Mouse (Mus musculus) midbrain, embryonic 10.5 days (tissue): ENCODE measurements around the gene Tcfl5. TPM values are rescaled to one million over a fixed set of nuclear protein-coding genes. Genes with fewer than 3 reads are reported as not detected.

Experiments
- DNase-seq: peaks from one replicate; pipeline ENCODE4 v3.0.0-alpha.2; 2017; ENCODE audit warnings: low spot score
- H3K27ac ChIP-seq: fragments of 300-500 bp; sonication (generic); replicated peaks from 2 replicates; pipeline ENCODE4 v1.5.1; 2016; ENCODE audit warnings: mild to moderate bottlenecking
- H3K27me3 ChIP-seq: fragments of 300-500 bp; sonication (generic); 2 replicates; pipeline ENCODE4 v1.6.1; 2016; ENCODE audit warnings: low read depth, mild to moderate bottlenecking; ENCODE audit not compliant: poor library complexity, severe bottlenecking
- H3K36me3 ChIP-seq: fragments of 300-500 bp; sonication (generic); 2 replicates; pipeline ENCODE4 v1.6.1; 2016; ENCODE audit warnings: mild to moderate bottlenecking, moderate library complexity
- H3K4me1 ChIP-seq: fragments of 300-500 bp; sonication (generic); 2 replicates; pipeline ENCODE4 v1.6.1; 2016
- H3K4me3 ChIP-seq: fragments of 300-500 bp; sonication (generic); 2 replicates; pipeline ENCODE4 v1.5.1; 2016; ENCODE audit warnings: mild to moderate bottlenecking, moderate library complexity
- H3K9me3 ChIP-seq: fragments of 300-500 bp; sonication (generic); replicated peaks from 2 replicates; pipeline ENCODE4 v1.6.1; 2016; ENCODE audit warnings: mild to moderate bottlenecking
- WGBS: fragments of 180-500 bp; shearing (Covaris S2); methylation state at CpG from one replicate; pipeline ENCODE4 v1.1.7; 2016; 5-methylcytosine and 5-hydroxymethylcytosine counted together
- polyA plus RNA-seq: library from polyadenylated mRNA; unstranded; fragments of >200 nt; fragmentation: Nextera tagmentation; extraction: Ambion mirVana; gene quantifications from 2 replicates; pipeline ENCODE4 v1.2.1, GENCODE M21; 2016

Tcfl5 gene
- 0.22 and 0.26 TPM in 2 replicates for polyA plus RNA-seq

GRCm38 (mm10) chr2:180642555-180643260 is at the start of gene Tcfl5:
Gene Tcfl5 (minus strand): TSS chr2:180642708.
- Histone ChIP-seq H3K27ac (no peak within 1 kb of the TSS; the same call in 1 of the 2 replicates), H3K4me1 (0 out of 2 replicates have a peak, but pooled peaks cover 8% of the 10 kb centered on the region), H3K4me3 (peak within 1 kb of the TSS; percentile 47), H3K9me3 (peaks cover 18% of the 10 kb centered on the region), H3K36me3 (no peaks in the 10 kb centered on the region), H3K27me3 (peaks cover 53% of the 10 kb centered on the region)
- no peak for DNase-seq
- 13% methylated on average over 26 of the region's 56 CpGs for WGBS

GRCm38 (mm10) chr2:180689841-180690240 is 47.3 kb upstream of the Tcfl5 start:
- Histone ChIP-seq H3K36me3 (peaks cover 67% of the 10 kb centered on the region), H3K4me3 (no peak overlapping the region)
- 87% methylated on average over 5 of the region's 5 CpGs for WGBS

GRCm38 (mm10) chr2:180684031-180684430 is 41.5 kb upstream of the Tcfl5 start:
- WGBS, result 93% methylated on average over 4 of the region's 4 CpGs

More at GRCm38 (mm10) chr2:180689841-180690240, 47.3 kb upstream of the Tcfl5 start:
- Histone ChIP-seq H3K27ac (no peak overlapping the region), H3K9me3 (no peaks in the 10 kb centered on the region), H3K27me3 (no peaks in the 10 kb centered on the region), H3K4me1 (peaks cover 20% of the 10 kb centered on the region)
- no peak for DNase-seq

GRCm38 (mm10) chr2:180683524-180683923 is 41.0 kb upstream of the Tcfl5 start:
- peaks cover 90% of the 10 kb centered on the region for H3K36me3 ChIP-seq
- no peaks in the 10 kb centered on the region for H3K4me1 ChIP-seq
- 92% methylated on average over 2 of the region's 2 CpGs for WGBS
- no peak for DNase-seq
- H3K9me3 ChIP-seq, result no peaks in the 10 kb centered on the region
- no peak overlapping the region for H3K4me3 ChIP-seq
- no peak overlapping the region for H3K27ac ChIP-seq
- H3K27me3 ChIP-seq, result no peaks in the 10 kb centered on the region

More at GRCm38 (mm10) chr2:180684031-180684430, 41.5 kb upstream of the Tcfl5 start:
- no peak overlapping the region for H3K4me3 ChIP-seq
- no peaks in the 10 kb centered on the region for H3K4me1 ChIP-seq
- no peaks in the 10 kb centered on the region for H3K27me3 ChIP-seq
- no peak overlapping the region for H3K27ac ChIP-seq
- DNase-seq, result no peak
- peaks cover 95% of the 10 kb centered on the region for H3K36me3 ChIP-seq
- no peaks in the 10 kb centered on the region for H3K9me3 ChIP-seq

GRCm38 (mm10) chr2:180681225-180681624 is 38.7 kb upstream of the Tcfl5 start:
- H3K27ac ChIP-seq, result no peak overlapping the region
- DNase-seq, result no peak
- no peaks in the 10 kb centered on the region for H3K27me3 ChIP-seq
- 72% methylated on average over 2 of the region's 2 CpGs for WGBS
- H3K4me1 ChIP-seq, result no peaks in the 10 kb centered on the region
- no peaks in the 10 kb centered on the region for H3K9me3 ChIP-seq
- H3K36me3 ChIP-seq, result peaks cover 67% of the 10 kb centered on the region
- H3K4me3 ChIP-seq, result no peak overlapping the region

- Histone ChIP-seq H3K9me3 (no peaks in the 10 kb centered on the region), H3K36me3 (peaks cover 59% of the 10 kb centered on the region), H3K27ac (no peak overlapping the region), H3K27me3 (no peaks in the 10 kb centered on the region), H3K4me3 (no peak overlapping the region), H3K4me1 (no peaks in the 10 kb centered on the region)
- DNase-seq, result peak; percentile 62
- WGBS, result 26% methylated on average over 4 of the region's 4 CpGs
Observed at GRCm38 (mm10) chr2:180678609-180679140, 36.2 kb upstream of the Tcfl5 start.

GRCm38 (mm10) chr2:180676706-180677105 is 34.2 kb upstream of the Tcfl5 start:
- Histone ChIP-seq H3K27ac (no peak overlapping the region), H3K36me3 (peaks cover 59% of the 10 kb centered on the region), H3K9me3 (no peaks in the 10 kb centered on the region), H3K4me3 (no peak overlapping the region), H3K4me1 (no peaks in the 10 kb centered on the region), H3K27me3 (no peaks in the 10 kb centered on the region)
- DNase-seq, result no peak
- 95% methylated on average over 2 of the region's 2 CpGs for WGBS

GRCm38 (mm10) chr2:180662008-180662407 is 19.5 kb upstream of the Tcfl5 start:
- H3K4me3 ChIP-seq, result no peak overlapping the region
- WGBS, result 86% methylated on average over 4 of the region's 4 CpGs
- H3K4me1 ChIP-seq, result peaks cover 15% of the 10 kb centered on the region
- no peaks in the 10 kb centered on the region for H3K27me3 ChIP-seq
- peaks cover 55% of the 10 kb centered on the region for H3K36me3 ChIP-seq
- no peaks in the 10 kb centered on the region for H3K9me3 ChIP-seq
- H3K27ac ChIP-seq, result no peak overlapping the region
- DNase-seq, result no peak

- Histone ChIP-seq H3K27me3 (no peaks in the 10 kb centered on the region), H3K27ac (no peak overlapping the region), H3K4me1 (peaks cover 15% of the 10 kb centered on the region), H3K4me3 (no peak overlapping the region), H3K36me3 (peaks cover 40% of the 10 kb centered on the region), H3K9me3 (no peaks in the 10 kb centered on the region)
- WGBS, result 96% methylated on average over 5 of the region's 5 CpGs
- no peak for DNase-seq
Observed at GRCm38 (mm10) chr2:180660521-180660920, 18.0 kb upstream of the Tcfl5 start.

GRCm38 (mm10) chr2:180659353-180660150 is 17.0 kb upstream of the Tcfl5 start:
- peak overlapping the region; percentile 46 for H3K4me3 ChIP-seq
- DNase-seq, result peak; percentile 44
- no peaks in the 10 kb centered on the region for H3K9me3 ChIP-seq
- no peaks in the 10 kb centered on the region for H3K27me3 ChIP-seq
- peaks cover 31% of the 10 kb centered on the region for H3K36me3 ChIP-seq
- WGBS, result 31% methylated on average over 42 of the region's 42 CpGs
- peaks cover 25% of the 10 kb centered on the region for H3K4me1 ChIP-seq
- peak overlapping the region; percentile 82 for H3K27ac ChIP-seq

GRCm38 (mm10) chr2:180658381-180658780 is 15.9 kb upstream of the Tcfl5 start:
- whole genome bisulfite sequencing, result 89% methylated on average over 5 of the region's 5 CpGs
- Histone ChIP-seq H3K4me3 (no peak overlapping the region), H3K36me3 (peaks cover 27% of the 10 kb centered on the region), H3K27me3 (no peaks in the 10 kb centered on the region), H3K4me1 (peaks cover 25% of the 10 kb centered on the region), H3K27ac (no peak overlapping the region), H3K9me3 (no peaks in the 10 kb centered on the region)
- DNase-seq, result no peak

GRCm38 (mm10) chr2:180657394-180658013 is 15.0 kb upstream of the Tcfl5 start:
- Histone ChIP-seq H3K36me3 (peaks cover 26% of the 10 kb centered on the region), H3K4me1 (peaks cover 25% of the 10 kb centered on the region), H3K9me3 (no peaks in the 10 kb centered on the region), H3K27ac (no peak overlapping the region), H3K27me3 (no peaks in the 10 kb centered on the region), H3K4me3 (no peak overlapping the region)
- DNase-seq, result peak; percentile 66
- WGBS, result 74% methylated on average over 4 of the region's 4 CpGs
